Mouse (Mus musculus): ENCODE measurements around the gene 9430015G10Rik.

9430015G10Rik gene

DNA sequence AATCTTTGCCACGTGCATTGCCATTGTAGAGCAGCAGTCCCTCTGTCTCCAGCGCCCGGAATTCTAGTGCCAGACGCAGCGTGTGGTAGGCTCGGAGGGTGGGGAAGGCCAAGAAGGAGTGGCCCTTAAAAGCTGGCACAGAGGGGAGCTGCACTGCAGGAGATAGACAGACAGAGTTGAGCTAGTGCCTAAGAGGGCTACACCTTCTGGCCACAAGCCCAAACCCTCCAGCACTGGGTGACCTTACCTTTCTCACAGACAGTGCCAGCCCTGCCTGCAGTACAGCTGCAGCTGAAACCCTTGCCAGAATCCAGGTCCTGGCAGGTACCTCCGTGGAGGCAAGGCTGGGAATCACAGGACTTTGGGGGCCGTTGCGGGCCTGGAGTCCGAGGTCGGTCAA, 62.0 kb downstream of the 9430015G10Rik start:
- no peak for DNase-seq

Measured in lung, postnatal 4 days (tissue).